Mouse (Mus musculus) kidney, adult 2 months (tissue): ENCODE measurements at regions not wholly inside any gene's neighbourhood (a gene's known extent, or its start where the extent isn't known, plus 50 kb on each side); places are given as distances from the start of the nearest gene placed in this dataset.

Experiments used
- CTCF ChIP-seq: fragments of 200-500 bp; conservative IDR thresholded peaks from 2 replicates; pipeline ENCODE4 v1.5.1; 2011; ENCODE audit warnings: low read depth, mild to moderate bottlenecking, control low read depth, low read length, moderate library complexity, mixed read lengths; ENCODE audit not compliant: insufficient read depth, insufficient read length
- POLR2A ChIP-seq: fragments of 200-500 bp; IDR thresholded peaks from one replicate; pipeline ENCODE4 v1.6.1; 2011; ENCODE audit warnings: low read depth, low read length, control low read depth

DNA sequence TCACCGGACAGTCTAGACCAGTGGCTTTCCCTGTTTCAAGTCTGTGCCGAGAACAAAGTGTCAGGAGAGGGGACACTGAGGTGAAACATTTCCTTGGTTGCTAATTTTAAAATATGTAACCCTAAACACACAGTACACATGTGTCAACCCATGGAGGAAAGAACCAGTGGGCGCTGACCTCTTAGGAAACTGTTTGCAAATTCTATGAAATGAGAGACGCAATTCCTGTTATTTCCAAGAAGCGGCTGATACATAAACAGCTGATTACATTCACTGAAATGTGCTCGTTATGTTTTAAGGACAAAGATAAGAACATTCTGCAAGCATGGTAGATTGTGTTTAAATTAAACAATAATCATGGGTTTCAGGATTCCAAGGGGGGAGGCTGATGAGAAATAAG, 204.3 kb upstream of the Gypa start:
- TF ChIP-seq POLR2A (no peak), CTCF (no peak)
